Mouse (Mus musculus): ENCODE measurements around the gene Foxb2. TPM values are rescaled to one million over a fixed set of nuclear protein-coding genes. Genes with fewer than 3 reads are reported as not detected.

Gene Foxb2
- not detected for polyA plus RNA-seq (2014; fragmentation: Illumina TruSeq; extraction: RNeasy Lipid Tissue Mini Kit (QIAGEN cat#74804); ENCODE audit: low read depth, low replicate concordance)

DNA sequence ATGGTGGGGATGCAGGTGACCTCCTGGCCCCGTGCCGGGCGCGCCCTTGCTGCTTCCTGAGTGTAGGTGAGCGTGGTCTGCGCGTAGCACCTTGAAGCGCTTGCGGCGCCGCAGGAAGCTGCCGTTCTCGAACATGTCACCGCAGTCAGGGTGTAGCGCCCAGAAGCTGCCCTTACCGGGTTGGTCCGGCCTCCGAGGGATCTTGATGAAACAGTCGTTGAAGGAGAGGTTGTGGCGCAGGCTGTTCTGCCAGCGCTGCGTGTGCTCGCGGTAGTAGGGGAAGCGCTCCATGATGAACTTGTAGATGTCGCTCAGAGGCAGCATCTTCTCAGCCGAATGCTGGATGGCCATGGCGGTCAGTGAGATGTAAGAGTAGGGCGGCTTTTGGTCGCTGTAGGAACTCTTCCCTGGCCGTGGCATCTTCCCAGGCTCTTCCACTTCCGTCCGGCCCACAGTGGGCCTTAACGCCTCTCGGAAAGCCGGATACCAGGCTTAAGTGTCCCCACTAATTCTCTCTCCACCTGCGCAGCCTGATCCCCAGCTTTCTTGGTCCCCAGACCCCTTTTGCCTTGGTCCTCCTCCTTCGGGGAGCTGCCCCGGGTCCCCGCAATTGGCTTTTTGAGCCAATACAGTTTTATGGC is at the start of gene Foxb2:
Gene Foxb2 (minus strand): TSS at position 585 of the 641 bp plus-strand sequence.

Other genes with a start within 250 kb of the Foxb2 start
- 52.1 TPM for gene Vps13a, start 92.9 kb downstream of the Foxb2 start, polyA plus RNA-seq (2014; fragmentation: Illumina TruSeq; extraction: RNeasy Lipid Tissue Mini Kit (QIAGEN cat#74804); ENCODE audit: low read depth, low replicate concordance)
- 1.3 TPM for gene Prune2, start 82.3 kb upstream of the Foxb2 start, polyA plus RNA-seq (2014; fragmentation: Illumina TruSeq; extraction: RNeasy Lipid Tissue Mini Kit (QIAGEN cat#74804); ENCODE audit: low read depth, low replicate concordance)

All from kidney, adult 10 weeks (tissue).